In the genomic region with DNA sequence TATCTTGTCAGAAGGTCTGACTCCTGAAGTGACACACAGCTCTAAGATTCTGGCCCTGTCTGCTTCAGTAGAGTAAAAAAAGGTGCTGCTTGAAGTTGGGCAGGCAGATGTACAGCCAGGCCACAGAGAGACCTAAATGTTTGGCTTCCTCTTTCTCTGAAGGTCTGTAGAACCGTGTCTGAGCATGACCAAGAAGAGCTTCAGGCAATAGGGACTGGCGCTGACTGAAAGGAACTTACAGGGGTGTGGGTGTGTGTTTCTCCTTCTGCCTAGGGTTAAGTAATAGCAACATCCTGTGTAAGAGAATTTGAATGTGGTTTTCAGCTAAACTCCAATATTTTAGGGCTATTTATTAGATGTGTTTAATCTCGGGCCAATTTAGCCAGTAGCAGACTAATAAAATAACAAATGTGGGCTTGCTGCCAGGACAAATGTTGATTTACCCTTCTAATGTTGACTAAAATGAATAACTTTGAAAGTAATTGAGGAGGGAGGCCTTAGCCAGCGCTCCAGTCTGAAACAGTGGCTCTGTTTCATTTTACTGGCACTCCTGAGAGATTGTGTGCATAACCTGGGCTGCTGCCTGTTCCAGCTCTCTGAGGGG, we compare ENCODE assay signal across 8 mouse cellular contexts.
A peak's percentile ranks its signal among the peaks of the same experiment; 100 is the strongest.
DNase-seq lines count a peak whose midpoint lies in the region; ATAC-seq and TF ChIP-seq lines count a peak whose summit lies in the region.

No protein-coding gene starts in this region.

- H3K36me3 ChIP-seq in G1E (replicated peaks): peaks cover 23% of the 10 kb centered on the region
- H3K36me3 ChIP-seq in heart, embryonic 12.5 days: no peaks in the 10 kb centered on the region
- no peaks in the 10 kb centered on the region for H3K36me3 ChIP-seq in limb, embryonic 11.5 days (ENCODE audit: control insufficient read depth, insufficient read depth, low read length)

- H3K9ac ChIP-seq in heart, embryonic 12.5 days: no peak overlapping the region; the same call in 1 of the 2 replicates
- no peak overlapping the region for H3K9ac ChIP-seq in limb, embryonic 11.5 days (ENCODE audit: low read length)

- no peak for TF ChIP-seq CTCF in G1E (IDR thresholded peaks at IDR 0.05; ENCODE audit: low read depth, low read length)
- TF ChIP-seq CTCF in olfactory bulb, adult 2 months (IDR thresholded peaks at IDR 0.05; ENCODE audit: insufficient read depth, low read depth, low read length): no peak

- peak overlapping the region; percentile 87 for H3K27ac ChIP-seq in heart, embryonic 12.5 days (ENCODE audit: poor library complexity, severe bottlenecking)
- H3K27ac ChIP-seq in limb, embryonic 11.5 days (replicated peaks; ENCODE audit: low read depth, low read length): peak overlapping the region; percentile 84
- peak overlapping the region; percentile 59 for H3K27ac ChIP-seq in olfactory bulb, adult 2 months (ENCODE audit: insufficient read depth, low read depth, low read length)

- H3K4me2 ChIP-seq in heart, embryonic 12.5 days: no peak overlapping the region
- H3K4me2 ChIP-seq in limb, embryonic 11.5 days (ENCODE audit: low read depth, severe bottlenecking): no peak overlapping the region; the same call in 1 of the 2 replicates

- no peak for TF ChIP-seq POLR2A in olfactory bulb, adult 2 months (IDR thresholded peaks at IDR 0.05; ENCODE audit: insufficient read depth, low read depth, low read length)

- WGBS in heart, embryonic 12.5 days: 37% methylated on average over 4 of the region's 4 CpGs
- 45% methylated on average over 4 of the region's 4 CpGs for WGBS in limb, embryonic 11.5 days
- WGBS in olfactory bulb, adult 2 months: 48% methylated on average over 4 of the region's 4 CpGs

- no peaks in the 10 kb centered on the region for H3K9me3 ChIP-seq in G1E (replicated peaks)
- H3K9me3 ChIP-seq in heart, embryonic 12.5 days (replicated peaks): 0 out of 2 replicates have a peak, but pooled peaks cover 3% of the 10 kb centered on the region
- no peaks in the 10 kb centered on the region for H3K9me3 ChIP-seq in limb, embryonic 11.5 days (ENCODE audit: control insufficient read depth, low read length)

- H3K4me1 ChIP-seq in G1E (ENCODE audit: insufficient read depth, low read depth, low read length): peaks cover 85% of the 10 kb centered on the region
- peaks cover 54% of the 10 kb centered on the region for H3K4me1 ChIP-seq in heart, embryonic 12.5 days (replicated peaks)
- H3K4me1 ChIP-seq in limb, embryonic 11.5 days (ENCODE audit: control insufficient read depth, insufficient read depth, low read length): peaks cover 18% of the 10 kb centered on the region; the same call in 1 of the 2 replicates
- peaks cover 12% of the 10 kb centered on the region for H3K4me1 ChIP-seq in olfactory bulb, adult 2 months (ENCODE audit: control insufficient read depth, insufficient read depth, low read length)

- DNase-seq in gastrocnemius, postnatal 25 days: peak; percentile 28
- no peak for DNase-seq in gastrocnemius, postnatal 14 days
- peak; percentile 52 for DNase-seq in G1E (ENCODE audit: low spot score)
- peak; percentile 31 for DNase-seq in limb, embryonic 11.5 days (ENCODE audit: low spot score)
- DNase-seq in cerebellum, adult 11 months: no peak
- DNase-seq in layer of hippocampus, adult 9-10 months (ENCODE audit: low spot score): no peak

- ATAC-seq in G1E (ENCODE audit: extremely low read depth, insufficient number of reproducible peaks, low FRiP score, poor library complexity, severe bottlenecking): peak; percentile 51
- no peak for ATAC-seq in heart, embryonic 12.5 days (ENCODE audit: insufficient number of reproducible peaks, low FRiP score)
- ATAC-seq in limb, embryonic 11.5 days (ENCODE audit: insufficient number of reproducible peaks, low FRiP score, low TSS enrichment, low read depth): peak; percentile 84

- no peak overlapping the region; the same call in 1 of the 2 replicates for H3K4me3 ChIP-seq in G1E (ENCODE audit: low read depth, low read length)
- no peak overlapping the region for H3K4me3 ChIP-seq in heart, embryonic 12.5 days
- no peak overlapping the region for H3K4me3 ChIP-seq in limb, embryonic 11.5 days (ENCODE audit: low read depth, low read length)
- H3K4me3 ChIP-seq in olfactory bulb, adult 2 months (ENCODE audit: insufficient read depth, low read depth, low read length): no peak overlapping the region

- no peaks in the 10 kb centered on the region; the same call in 1 of the 2 replicates for H3K27me3 ChIP-seq in G1E (ENCODE audit: insufficient read depth, low read length)
- H3K27me3 ChIP-seq in heart, embryonic 12.5 days (replicated peaks): no peaks in the 10 kb centered on the region
- no peaks in the 10 kb centered on the region for H3K27me3 ChIP-seq in limb, embryonic 11.5 days (ENCODE audit: control insufficient read depth, insufficient read depth, low read length)

- intact Hi-C loops in gastrocnemius, postnatal 14 days (cut with DNase I; ENCODE audit: low total_unique reads): no loop called here

Comparison
In these comparisons a context has a peak if more than half of its experiments do, and no peak if none do; other contexts are left out.
1. DNase-seq: peak in gastrocnemius, postnatal 25 days (single experiment), G1E (single experiment) and limb, embryonic 11.5 days (single experiment); none in gastrocnemius, postnatal 14 days (single experiment), cerebellum, adult 11 months (single experiment) and layer of hippocampus, adult 9-10 months (single experiment).
2. Peak in every context shown above with its lines, with median percentiles within 50 percentile points of each other: H3K27ac ChIP-seq.